Mouse (Mus musculus): ENCODE results near the gene Klrg1. TPM values are rescaled to one million over a fixed set of nuclear protein-coding genes. Genes with fewer than 3 reads are reported as not detected.

Klrg1 gene
- polyA plus RNA-seq, 1 experiment from 2014 or later: not detected

DNA sequence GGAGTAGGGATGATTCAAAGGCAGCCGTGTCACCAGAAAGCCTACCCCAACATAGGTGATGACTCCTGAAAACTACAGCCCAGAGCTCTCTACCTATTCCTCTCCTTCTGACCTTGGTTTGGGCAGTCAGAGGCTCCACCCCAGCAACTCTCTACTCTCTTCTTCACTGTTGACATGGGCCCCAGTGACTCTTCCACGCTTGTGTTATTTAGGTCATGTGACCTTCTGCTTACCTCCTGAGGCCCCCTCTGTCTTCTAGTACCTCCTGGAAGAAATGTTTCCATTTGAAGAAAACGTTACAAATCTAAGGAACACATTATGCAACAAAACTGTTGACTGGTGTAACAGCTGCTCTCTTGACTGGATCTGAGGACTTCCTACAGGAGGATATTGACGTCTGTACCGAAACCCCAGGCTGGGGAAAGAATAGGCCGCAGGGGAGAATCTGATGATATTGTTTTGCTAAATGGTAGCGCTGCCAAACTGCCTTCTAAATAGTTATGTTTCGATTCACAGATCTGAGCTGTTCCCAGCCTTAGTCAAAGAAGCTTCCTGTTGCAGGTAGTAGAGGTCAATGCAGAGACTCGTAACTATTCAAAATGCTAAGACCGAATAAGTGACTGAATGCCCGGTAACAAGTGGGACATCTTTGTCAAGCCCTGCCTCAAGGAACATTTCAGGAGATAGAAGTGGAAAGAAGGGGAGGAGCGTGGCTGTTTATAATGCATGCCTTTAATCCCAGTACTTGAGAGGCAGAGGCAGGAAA is 22.3 kb upstream of the Klrg1 start:
- 82% methylated on average over 12 of the region's 12 CpGs for WGBS
- Histone ChIP-seq H3K4me2 (ENCODE audit: low read length) (no peak overlapping the region), H3K36me3 (ENCODE audit: control insufficient read depth, insufficient read depth, low read length) (no peaks in the 10 kb centered on the region), H3K4me3 (ENCODE audit: low read depth, low read length) (no peak overlapping the region), H3K9me3 (ENCODE audit: control insufficient read depth, low read length) (no peaks in the 10 kb centered on the region), H3K9ac (ENCODE audit: low read length) (no peak overlapping the region), H3K27ac (ENCODE audit: low read depth) (no peak overlapping the region), H3K4me1 (replicated peaks; ENCODE audit: control insufficient read depth, insufficient read depth, low read length) (peaks cover 5% of the 10 kb centered on the region), H3K27me3 (replicated peaks; ENCODE audit: control insufficient read depth, insufficient read depth, low read length) (no peaks in the 10 kb centered on the region)
- DNase-seq (ENCODE audit: low spot score) (no peak), ATAC-seq (replicated peaks; ENCODE audit: low FRiP score, low TSS enrichment, low read depth) (no peak)

DNA sequence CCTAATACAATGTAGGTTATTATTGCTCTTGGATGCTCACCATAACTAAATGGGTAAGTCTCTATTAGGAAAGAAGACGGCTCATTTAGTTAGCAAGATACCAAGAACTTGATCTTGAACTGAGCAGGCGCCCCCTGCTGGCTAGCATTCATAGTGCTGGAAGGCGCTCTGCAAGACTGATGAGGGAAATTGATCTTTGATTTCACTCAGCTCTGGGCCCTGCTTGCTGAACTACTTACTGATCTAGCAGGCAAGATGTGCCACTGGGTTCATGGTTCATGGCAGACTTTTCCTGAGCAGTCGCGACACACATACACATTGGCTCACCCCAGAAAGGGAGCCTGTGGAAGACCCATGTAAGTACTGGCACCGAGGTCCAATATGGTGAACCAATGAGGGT is 21.7 kb upstream of the Klrg1 start:
- WGBS: 30% methylated on average over 6 of the region's 6 CpGs

DNA sequence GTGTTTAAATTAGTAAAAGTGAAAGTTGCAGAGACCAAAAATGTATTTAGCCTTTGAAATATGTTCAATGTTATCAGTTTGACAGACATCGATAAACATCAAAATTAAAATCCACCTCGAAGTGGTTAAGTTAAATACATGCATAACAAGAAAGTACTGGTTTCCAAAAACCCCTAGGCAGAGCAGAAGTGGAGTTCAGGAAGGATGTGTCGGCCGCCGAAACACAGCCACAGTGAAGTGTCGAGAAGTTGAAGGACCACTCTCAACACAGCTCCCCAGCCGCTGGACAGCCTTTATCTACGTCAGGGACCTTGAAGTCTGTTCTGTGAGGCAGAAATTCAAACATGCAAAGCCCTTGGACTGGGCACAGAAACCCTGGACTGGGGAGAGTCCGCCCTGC is 20.8 kb upstream of the Klrg1 start:
- no peak overlapping the region for H3K9ac ChIP-seq (ENCODE audit: low read length)
- DNase-seq (ENCODE audit: low spot score): no peak
- H3K27ac ChIP-seq (ENCODE audit: low read depth): no peak overlapping the region
- no peak for ATAC-seq (replicated peaks; ENCODE audit: low FRiP score, low TSS enrichment, low read depth)
- WGBS: 81% methylated on average over 9 of the region's 9 CpGs
- no peaks in the 10 kb centered on the region for H3K36me3 ChIP-seq (ENCODE audit: control insufficient read depth, insufficient read depth, low read length)
- no peak overlapping the region for H3K4me3 ChIP-seq (ENCODE audit: low read depth, low read length)
- no peaks in the 10 kb centered on the region for H3K9me3 ChIP-seq (ENCODE audit: control insufficient read depth, low read length)
- no peaks in the 10 kb centered on the region for H3K4me1 ChIP-seq (replicated peaks; ENCODE audit: control insufficient read depth, insufficient read depth, low read length)
- no peaks in the 10 kb centered on the region for H3K27me3 ChIP-seq (replicated peaks; ENCODE audit: control insufficient read depth, insufficient read depth, low read length)
- H3K4me2 ChIP-seq (ENCODE audit: low read length): no peak overlapping the region

More for the DNA sequence above, 21.7 kb upstream of the Klrg1 start:
- Histone ChIP-seq H3K4me1 (replicated peaks; ENCODE audit: control insufficient read depth, insufficient read depth, low read length) (no peaks in the 10 kb centered on the region), H3K9me3 (ENCODE audit: control insufficient read depth, low read length) (no peaks in the 10 kb centered on the region), H3K27me3 (replicated peaks; ENCODE audit: control insufficient read depth, insufficient read depth, low read length) (no peaks in the 10 kb centered on the region), H3K4me3 (ENCODE audit: low read depth, low read length) (no peak overlapping the region), H3K27ac (ENCODE audit: low read depth) (no peak overlapping the region), H3K9ac (ENCODE audit: low read length) (no peak overlapping the region), H3K4me2 (ENCODE audit: low read length) (no peak overlapping the region), H3K36me3 (ENCODE audit: control insufficient read depth, insufficient read depth, low read length) (no peaks in the 10 kb centered on the region)
- peak; percentile 89 for DNase-seq (ENCODE audit: low spot score)
- ATAC-seq (replicated peaks; ENCODE audit: low FRiP score, low TSS enrichment, low read depth): no peak

DNA sequence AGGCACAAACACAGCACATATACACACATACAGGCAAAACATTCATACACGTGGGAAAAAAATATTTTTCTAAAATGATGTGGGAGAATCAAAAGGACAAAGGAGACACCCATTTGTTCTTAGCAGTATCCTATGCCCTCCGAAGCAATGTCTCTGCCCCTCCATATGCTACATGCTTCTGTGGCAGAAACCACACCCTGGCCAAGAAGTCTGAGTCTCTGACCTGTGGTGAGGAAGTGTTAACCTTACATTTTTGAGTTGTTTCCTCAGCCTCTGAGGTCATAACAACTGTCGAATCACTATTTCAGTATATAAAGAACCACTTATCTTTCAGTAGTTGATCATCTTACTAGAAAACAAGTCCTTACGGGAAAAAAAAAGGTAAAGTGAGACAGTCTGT is 20.0 kb upstream of the Klrg1 start:
- Histone ChIP-seq H3K4me2 (ENCODE audit: low read length) (no peak overlapping the region), H3K27me3 (replicated peaks; ENCODE audit: control insufficient read depth, insufficient read depth, low read length) (no peaks in the 10 kb centered on the region), H3K9me3 (ENCODE audit: control insufficient read depth, low read length) (no peaks in the 10 kb centered on the region), H3K4me3 (ENCODE audit: low read depth, low read length) (no peak overlapping the region), H3K27ac (ENCODE audit: low read depth) (no peak overlapping the region), H3K36me3 (ENCODE audit: control insufficient read depth, insufficient read depth, low read length) (no peaks in the 10 kb centered on the region), H3K9ac (ENCODE audit: low read length) (no peak overlapping the region), H3K4me1 (replicated peaks; ENCODE audit: control insufficient read depth, insufficient read depth, low read length) (0 out of 2 replicates have a peak, but pooled peaks cover 3% of the 10 kb centered on the region)
- WGBS: 85% methylated on average over 4 of the region's 4 CpGs
- ATAC-seq (replicated peaks; ENCODE audit: low FRiP score, low TSS enrichment, low read depth): no peak
- DNase-seq (ENCODE audit: low spot score): no peak

DNA sequence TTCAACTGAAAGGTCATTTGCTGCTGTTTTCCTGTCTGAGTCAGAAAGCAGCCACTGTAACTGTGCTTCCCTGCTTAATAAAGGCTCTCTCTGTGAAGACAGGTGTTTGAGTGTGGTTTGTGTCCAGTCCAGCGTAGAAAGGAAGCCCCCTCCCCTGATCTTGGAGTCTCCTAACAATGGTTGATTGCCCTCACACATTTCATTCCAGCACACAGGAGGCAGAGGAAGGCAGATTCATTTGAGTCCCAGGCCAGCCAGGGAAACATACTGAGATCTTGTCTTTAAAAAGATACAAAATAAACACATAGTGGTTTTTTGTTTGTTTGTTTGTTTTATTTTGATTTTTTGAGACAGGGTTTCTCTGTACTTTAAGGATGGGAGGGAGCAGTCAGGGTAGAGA is 19.4 kb upstream of the Klrg1 start:
- Histone ChIP-seq H3K27ac (ENCODE audit: low read depth) (no peak overlapping the region), H3K9me3 (ENCODE audit: control insufficient read depth, low read length) (no peaks in the 10 kb centered on the region), H3K9ac (ENCODE audit: low read length) (no peak overlapping the region), H3K4me2 (ENCODE audit: low read length) (no peak overlapping the region), H3K4me1 (replicated peaks; ENCODE audit: control insufficient read depth, insufficient read depth, low read length) (0 out of 2 replicates have a peak, but pooled peaks cover 3% of the 10 kb centered on the region), H3K4me3 (ENCODE audit: low read depth, low read length) (no peak overlapping the region), H3K36me3 (ENCODE audit: control insufficient read depth, insufficient read depth, low read length) (no peaks in the 10 kb centered on the region), H3K27me3 (replicated peaks; ENCODE audit: control insufficient read depth, insufficient read depth, low read length) (no peaks in the 10 kb centered on the region)
- 52% methylated on average over 1 of the region's 1 CpGs for WGBS
- ATAC-seq (replicated peaks; ENCODE audit: low FRiP score, low TSS enrichment, low read depth) (no peak), DNase-seq (ENCODE audit: low spot score) (no peak)

DNA sequence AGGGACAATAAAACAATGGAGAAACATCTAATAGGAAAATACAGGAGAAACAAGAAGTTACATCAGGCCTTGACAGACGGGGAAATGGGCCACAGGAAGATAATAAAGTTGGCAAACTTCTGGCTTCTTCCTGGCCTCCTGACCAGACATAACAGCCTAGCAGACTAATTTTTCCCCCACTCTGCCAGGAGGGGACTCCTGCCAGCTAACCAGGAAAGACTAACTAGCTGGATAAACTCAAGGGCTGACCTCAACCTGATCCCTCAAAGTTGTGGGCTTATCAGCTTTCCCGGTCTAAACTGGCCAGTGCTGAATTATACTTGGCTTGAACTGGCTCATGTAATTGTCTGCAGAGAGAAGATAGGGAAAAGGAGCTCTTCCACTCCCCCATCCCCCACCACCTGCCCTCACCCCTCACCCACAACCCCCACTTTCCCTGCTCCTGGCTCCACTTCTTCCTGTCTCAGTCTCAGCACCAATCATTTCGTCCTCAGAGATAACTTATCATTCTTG is 17.0 kb upstream of the Klrg1 start:
- Histone ChIP-seq H3K27ac (ENCODE audit: low read depth) (no peak overlapping the region), H3K27me3 (replicated peaks; ENCODE audit: control insufficient read depth, insufficient read depth, low read length) (no peaks in the 10 kb centered on the region), H3K4me2 (ENCODE audit: low read length) (no peak overlapping the region), H3K4me3 (ENCODE audit: low read depth, low read length) (no peak overlapping the region), H3K9ac (ENCODE audit: low read length) (no peak overlapping the region), H3K9me3 (ENCODE audit: control insufficient read depth, low read length) (no peaks in the 10 kb centered on the region), H3K36me3 (ENCODE audit: control insufficient read depth, insufficient read depth, low read length) (no peaks in the 10 kb centered on the region), H3K4me1 (replicated peaks; ENCODE audit: control insufficient read depth, insufficient read depth, low read length) (0 out of 2 replicates have a peak, but pooled peaks cover 5% of the 10 kb centered on the region)
- DNase-seq (ENCODE audit: low spot score) (no peak), ATAC-seq (replicated peaks; ENCODE audit: low FRiP score, low TSS enrichment, low read depth) (no peak)
- 39% methylated on average over 3 of the region's 3 CpGs for WGBS

DNA sequence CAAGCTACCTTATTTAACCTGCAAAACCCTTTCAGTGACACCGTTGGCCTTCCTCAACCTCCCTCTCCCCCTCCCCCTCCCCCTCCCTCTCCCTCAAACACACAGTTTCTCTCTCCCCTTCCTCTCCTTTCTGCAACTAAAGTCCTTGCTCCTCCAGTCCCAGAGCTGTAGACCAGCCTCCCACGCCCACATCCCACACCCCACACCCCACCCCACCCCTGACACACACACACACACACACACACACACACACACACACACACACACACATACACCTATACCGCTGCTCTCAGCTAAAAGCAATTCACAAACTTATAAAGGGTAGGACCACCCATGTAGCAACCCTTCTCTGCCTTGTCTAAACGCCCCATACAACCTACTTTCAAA is 15.5 kb upstream of the Klrg1 start:
- ATAC-seq (replicated peaks; ENCODE audit: low FRiP score, low TSS enrichment, low read depth): no peak
- peak overlapping the region; percentile 67 for H3K4me2 ChIP-seq (ENCODE audit: low read length)
- H3K4me1 ChIP-seq (replicated peaks; ENCODE audit: control insufficient read depth, insufficient read depth, low read length): 0 out of 2 replicates have a peak, but pooled peaks cover 5% of the 10 kb centered on the region
- peak overlapping the region; percentile 49; the same call in 1 of the 2 replicates for H3K4me3 ChIP-seq (ENCODE audit: low read depth, low read length)
- H3K9ac ChIP-seq (ENCODE audit: low read length): no peak overlapping the region
- H3K27ac ChIP-seq (ENCODE audit: low read depth): no peak overlapping the region
- DNase-seq (ENCODE audit: low spot score): no peak
- WGBS: 46% methylated on average over 4 of the region's 4 CpGs
- H3K27me3 ChIP-seq (replicated peaks; ENCODE audit: control insufficient read depth, insufficient read depth, low read length): no peaks in the 10 kb centered on the region
- no peaks in the 10 kb centered on the region for H3K36me3 ChIP-seq (ENCODE audit: control insufficient read depth, insufficient read depth, low read length)
- no peaks in the 10 kb centered on the region for H3K9me3 ChIP-seq (ENCODE audit: control insufficient read depth, low read length)

DNA sequence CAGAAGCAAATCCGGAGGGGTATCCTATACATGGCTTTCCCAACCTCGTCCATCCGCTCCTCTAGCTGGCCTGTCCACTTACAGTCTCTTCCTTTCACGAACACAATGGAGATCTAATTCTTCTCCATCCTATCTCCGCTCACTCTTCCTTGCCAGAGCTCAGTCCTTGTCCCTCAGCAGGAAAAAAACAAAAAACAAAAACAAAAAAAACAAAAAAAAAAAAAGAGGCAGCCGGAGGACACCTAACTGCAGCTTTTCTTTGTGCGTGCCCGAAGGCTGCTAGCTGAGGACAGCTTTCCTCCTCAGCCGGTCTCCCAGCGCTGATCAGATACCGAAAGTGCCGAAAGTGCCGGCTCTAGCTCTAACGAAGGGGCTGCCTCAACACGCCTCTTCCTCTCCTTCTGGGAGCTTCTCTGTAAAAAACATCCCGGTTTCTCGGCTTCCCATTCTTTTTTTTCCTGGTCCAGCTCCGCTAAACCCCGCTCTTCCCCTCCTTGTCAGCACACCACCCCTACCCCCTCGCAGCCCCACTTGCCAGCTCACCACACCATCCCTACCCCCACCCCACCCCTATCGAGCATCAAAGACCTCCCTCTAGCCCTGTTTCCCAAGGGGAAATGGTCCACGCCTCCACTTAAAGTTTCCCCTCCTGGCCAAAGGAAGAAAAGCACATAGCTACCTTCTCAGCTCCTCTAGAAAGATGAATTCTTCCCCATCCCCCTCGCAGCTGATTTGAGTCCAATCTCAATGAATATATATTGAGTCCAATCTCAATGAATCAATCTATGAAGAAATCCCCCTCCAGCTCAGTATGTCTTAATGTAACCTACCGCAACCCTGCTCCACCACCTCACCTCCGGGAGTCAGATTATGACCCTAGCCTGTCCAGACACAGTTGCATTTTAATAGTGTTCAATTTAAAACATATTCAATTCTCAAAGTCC is 14.9 kb upstream of the Klrg1 start:
- H3K4me1 ChIP-seq (replicated peaks; ENCODE audit: control insufficient read depth, insufficient read depth, low read length): 0 out of 2 replicates have a peak, but pooled peaks cover 5% of the 10 kb centered on the region
- 8% methylated on average over 25 of the region's 25 CpGs for WGBS
- peak overlapping the region; percentile 71; the same call in 1 of the 2 replicates for H3K27ac ChIP-seq (ENCODE audit: low read depth)
- H3K27me3 ChIP-seq (replicated peaks; ENCODE audit: control insufficient read depth, insufficient read depth, low read length): no peaks in the 10 kb centered on the region
- ATAC-seq (replicated peaks; ENCODE audit: low FRiP score, low TSS enrichment, low read depth) (peak; percentile 61), DNase-seq (ENCODE audit: low spot score) (peak; percentile 67)
- peak overlapping the region; percentile 67 for H3K4me2 ChIP-seq (ENCODE audit: low read length)
- H3K4me3 ChIP-seq (ENCODE audit: low read depth, low read length): peak overlapping the region; percentile 49
- peak overlapping the region; percentile 63 for H3K9ac ChIP-seq (ENCODE audit: low read length)
- H3K36me3 ChIP-seq (ENCODE audit: control insufficient read depth, insufficient read depth, low read length): no peaks in the 10 kb centered on the region
- no peaks in the 10 kb centered on the region for H3K9me3 ChIP-seq (ENCODE audit: control insufficient read depth, low read length)
